Mouse (Mus musculus) left cerebral cortex, adult 6 months (tissue): ENCODE results near the gene Ndrg3. TPM values are rescaled to one million over a fixed set of nuclear protein-coding genes. Genes with fewer than 3 reads are reported as not detected.

ENCODE experiments used
- long read RNA-seq, 2 experiments: library from polyadenylated mRNA; unstranded; transcript quantifications; one replicate each; pipeline ENCODE4 v2.0.0; 2019 to 2020
- polyA plus RNA-seq: library from polyadenylated mRNA; unstranded; fragments of <200 nt; fragmentation: Nextera tagmentation; gene quantifications from 2 replicates; pipeline ENCODE4 v1.2.3, GENCODE M21; 2021

Ndrg3 gene
- 642 and 643 TPM in 2 replicates for polyA plus RNA-seq
- long read RNA-seq, experiment 1, transcript Ndrg3-202 (16 exons, 2,586 nt) = major isoform, 2,431 of 3,438 reads
- long read RNA-seq, experiment 1, transcript Ndrg3-201 (17 exons, 2,612 nt) = minor isoform, 329 of 3,438 reads
- long read RNA-seq, experiment 1, partial matches to known transcripts = 244 of 3,438 reads
- long read RNA-seq, experiment 1, other reads (novel, unspliced or antisense) = 433 of 3,438 reads
- long read RNA-seq, experiment 2, transcript Ndrg3-202 (16 exons, 2,586 nt) = major isoform, 390 of 689 reads
- long read RNA-seq, experiment 2, transcript Ndrg3-201 (17 exons, 2,612 nt) = minor isoform, 56 of 689 reads
- long read RNA-seq, experiment 2, partial matches to known transcripts = 183 of 689 reads
- long read RNA-seq, experiment 2, other reads (novel, unspliced or antisense) = 60 of 689 reads

GRCm38 (mm10) chr2:156991470-156992319 is at the start of gene Ndrg3:
Gene Ndrg3 (minus strand): TSS chr2:156992056.

GRCm38 (mm10) chr2:157006511-157007233 is 14.8 kb upstream of the Ndrg3 start, which contains the start of gene Dsn1:
Gene Dsn1 (minus strand): TSS chr2:157007154.

DNA sequence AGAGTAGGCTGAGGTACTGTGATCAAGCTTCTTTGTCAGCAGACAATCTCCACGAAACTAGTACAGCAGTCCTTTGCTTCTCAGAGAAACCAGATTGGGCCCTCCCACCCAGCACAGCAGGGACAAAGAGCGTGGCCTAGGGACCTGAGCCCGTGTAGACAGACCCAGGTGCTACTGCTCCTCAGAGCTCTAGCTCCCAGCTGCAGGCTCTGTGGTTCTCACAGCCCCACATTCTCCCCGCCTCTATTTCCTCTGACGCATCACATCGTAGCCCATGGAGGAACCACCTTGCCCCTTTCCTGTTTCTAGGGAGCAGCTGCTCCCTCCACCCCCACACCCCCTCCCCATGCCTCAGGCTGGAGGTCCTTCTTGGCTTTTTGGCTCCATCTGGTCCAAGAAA is 104.8 kb downstream of the Ndrg3 start, which contains the start of gene Sla2:
Gene Sla2, minus strand, starts transcription at position 176 of the 400 bp plus-strand sequence.

Other genes starting within 250 kb of the Ndrg3 start
- 20.1 and 21.5 TPM in 2 replicates for gene Myl9, start 216.6 kb downstream of the Ndrg3 start, polyA plus RNA-seq
- gene Tgif2, start 152.0 kb downstream of the Ndrg3 start, polyA plus RNA-seq = 0.25 and 0.63 TPM in 2 replicates
- gene 4930518I15Rik, start 134.1 kb downstream of the Ndrg3 start, polyA plus RNA-seq = 0.19 and 0.25 TPM in 2 replicates
- 51.9 and 153 TPM in 2 replicates for gene Rab5if, start 128.9 kb downstream of the Ndrg3 start, polyA plus RNA-seq
- 0.65 and 0.72 TPM in 2 replicates for gene Sla2, start 104.9 kb downstream of the Ndrg3 start, polyA plus RNA-seq
- gene Dsn1, start 15.1 kb upstream of the Ndrg3 start, polyA plus RNA-seq = 2.4 and 3.3 TPM in 2 replicates
- 1.1 and 2.2 TPM in 2 replicates for gene Soga1, start 87.2 kb upstream of the Ndrg3 start, polyA plus RNA-seq
- not detected in 2 replicates for gene Tldc2, start 95.0 kb upstream of the Ndrg3 start, polyA plus RNA-seq
- 3.0 and 4.1 TPM in 2 replicates for gene Samhd1, start 143.2 kb upstream of the Ndrg3 start, polyA plus RNA-seq
- gene Rbl1, start 212.5 kb upstream of the Ndrg3 start, polyA plus RNA-seq = 0.32 and 0.51 TPM in 2 replicates